Mouse (Mus musculus) urinary bladder, postnatal 4 days (tissue): ENCODE results near the gene Zfp697.
A peak's percentile ranks its signal among the peaks of the same experiment; 100 is the strongest.
"Not testable (repeated sequence)": the region's sequence is repeated elsewhere in the genome, so short reads cannot be mapped to it uniquely, and the experiment has no call there.

ENCODE experiments used
- DNase-seq, 2 experiments: peaks; one replicate each; pipeline ENCODE4 v3.0.0; 2021 to 2022; ENCODE audit warnings: low spot score in 2 of 2

The Zfp697 gene

DNA sequence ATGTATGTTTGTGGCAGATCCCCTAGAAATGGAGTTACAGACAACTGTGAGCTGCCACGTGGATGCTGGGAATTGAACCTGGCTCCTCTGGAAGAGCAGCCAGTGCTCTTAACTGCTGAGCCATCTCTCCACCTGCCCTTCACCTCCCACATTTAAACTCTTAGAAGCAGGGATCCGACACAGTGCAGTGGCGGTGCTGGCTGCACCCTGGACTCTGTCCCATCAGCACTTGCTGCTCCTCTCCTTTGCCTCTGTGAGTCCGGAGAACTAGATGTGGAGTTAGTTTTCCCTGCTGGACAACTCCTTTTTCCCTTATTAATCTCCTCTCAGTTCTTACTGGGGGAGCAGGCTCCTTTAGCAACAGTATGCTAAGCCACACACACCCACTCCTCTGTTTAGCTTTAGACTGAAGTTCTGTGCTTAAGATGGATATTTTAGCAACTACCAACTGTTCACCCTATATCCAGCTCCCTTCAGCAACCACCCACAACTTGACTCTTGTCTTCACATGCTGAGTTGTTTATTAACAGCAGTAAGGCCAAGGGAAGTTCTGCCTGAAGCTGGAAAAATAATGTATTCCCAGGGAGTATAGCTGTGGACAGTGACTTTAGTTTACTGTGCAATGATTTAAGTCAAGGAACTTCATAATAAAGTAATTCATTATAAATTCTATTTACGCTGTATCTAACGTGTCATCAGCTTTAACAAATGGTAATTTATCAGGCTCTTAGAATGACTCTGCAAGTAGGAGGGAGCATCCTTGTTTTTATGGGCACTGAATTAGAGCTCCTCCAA is 36.9 kb downstream of the Zfp697 start:
- no peak for DNase-seq

DNA sequence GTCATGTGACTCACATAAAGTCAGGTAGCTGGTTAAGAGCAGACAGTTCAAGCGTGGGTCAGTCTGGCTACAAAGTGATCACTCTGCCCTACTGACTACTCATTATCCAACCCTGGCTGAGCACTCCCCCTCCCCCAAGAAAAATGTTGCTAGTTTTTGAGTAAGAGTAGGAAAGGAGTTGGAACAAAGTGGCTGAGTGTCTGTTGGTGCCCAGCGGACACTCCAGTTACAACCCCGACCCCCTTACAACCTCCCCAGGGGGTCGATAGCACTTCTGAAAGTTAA is 37.5 kb downstream of the Zfp697 start:
- no peak for DNase-seq

GRCm38 (mm10) chr3:98422926-98423325 is 40.7 kb downstream of the Zfp697 start:
- no peak for DNase-seq

DNA sequence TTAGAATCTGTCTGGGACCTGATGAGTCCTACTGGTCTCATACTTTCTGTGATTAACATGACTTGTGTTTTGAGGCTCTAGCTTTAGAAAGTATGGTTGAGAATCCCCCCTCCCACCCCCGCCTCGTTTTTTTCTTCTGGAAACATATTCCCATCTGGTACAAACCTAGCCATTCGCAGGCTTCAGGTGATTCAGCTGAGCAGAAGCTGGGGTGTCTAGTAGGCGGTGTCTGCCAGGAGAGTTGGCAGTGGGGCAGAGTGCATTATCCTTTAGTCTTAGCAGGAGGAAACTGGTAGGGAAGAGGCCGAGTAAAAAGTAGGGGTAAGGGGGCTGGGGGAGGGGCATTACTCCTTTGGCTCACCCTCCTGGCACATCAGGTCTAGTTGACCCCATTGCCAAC is 44.5 kb downstream of the Zfp697 start:
- DNase-seq = no peak

GRCm38 (mm10) chr3:98427260-98427599 is 45.0 kb downstream of the Zfp697 start:
- DNase-seq = no peak

GRCm38 (mm10) chr3:98427600-98428448 is 45.6 kb downstream of the Zfp697 start:
- peak; percentile 58 to 71 for DNase-seq

DNA sequence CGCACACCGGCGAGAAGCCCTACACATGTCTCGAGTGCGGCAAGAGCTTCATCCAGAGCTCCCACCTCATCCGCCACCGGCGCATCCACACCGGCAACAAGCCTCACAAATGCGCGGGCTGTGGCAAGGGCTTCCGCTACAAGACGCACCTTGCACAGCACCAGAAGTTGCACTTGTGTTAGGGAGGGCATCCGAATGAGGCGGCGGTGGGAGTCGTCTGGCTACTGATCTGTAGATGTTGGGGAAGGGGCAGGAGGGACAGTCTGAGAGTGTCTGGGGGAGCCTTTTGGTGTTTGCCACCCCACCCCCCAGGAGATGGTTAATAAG is 46.2 kb downstream of the Zfp697 start:
- no peak for DNase-seq

GRCm38 (mm10) chr3:98428928-98429525 is 46.8 kb downstream of the Zfp697 start:
- no peak for DNase-seq

DNA sequence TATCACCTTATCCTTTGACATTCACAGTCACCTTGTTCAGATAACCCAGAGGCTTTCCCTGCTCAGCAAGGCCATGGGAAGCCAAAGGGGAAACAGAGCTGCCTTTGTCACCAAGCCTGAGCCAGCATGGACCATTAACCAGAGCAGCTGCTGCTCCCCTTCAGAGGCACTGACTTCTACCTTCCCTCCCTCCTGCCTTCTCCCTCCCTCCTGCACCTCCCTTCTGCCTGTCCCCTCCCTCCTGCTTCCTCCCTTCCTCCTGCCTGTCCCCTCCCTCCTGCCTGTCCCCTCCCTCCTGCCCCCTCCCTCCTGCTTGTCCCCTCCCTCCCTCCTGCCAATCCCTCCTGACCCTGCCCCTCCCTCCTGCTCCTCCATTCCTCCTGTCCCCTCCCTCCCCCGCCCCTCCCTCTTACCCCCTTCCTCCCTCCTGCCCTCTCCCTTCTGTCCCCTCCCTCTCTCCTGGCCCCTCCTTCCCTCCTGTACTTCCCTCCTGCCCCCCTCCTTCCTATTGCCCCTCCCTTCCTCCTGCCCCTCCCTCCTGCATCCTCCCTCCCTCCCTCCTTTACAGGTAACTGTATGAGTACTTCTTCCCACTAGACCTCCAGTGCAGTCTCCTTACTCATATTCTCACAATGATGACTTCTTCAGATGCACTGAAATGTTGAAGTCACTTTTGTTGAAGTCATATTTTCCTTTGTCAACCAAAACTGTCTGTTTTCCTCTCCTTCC is 52.0 kb downstream of the Zfp697 start:
- DNase-seq = no peak

GRCm38 (mm10) chr3:98435030-98435429 is 52.8 kb downstream of the Zfp697 start:
- DNase-seq = no peak

- DNase-seq = not testable (repeated sequence)
Measured at GRCm38 (mm10) chr3:98442245-98442644, 60.0 kb downstream of the Zfp697 start.

DNA sequence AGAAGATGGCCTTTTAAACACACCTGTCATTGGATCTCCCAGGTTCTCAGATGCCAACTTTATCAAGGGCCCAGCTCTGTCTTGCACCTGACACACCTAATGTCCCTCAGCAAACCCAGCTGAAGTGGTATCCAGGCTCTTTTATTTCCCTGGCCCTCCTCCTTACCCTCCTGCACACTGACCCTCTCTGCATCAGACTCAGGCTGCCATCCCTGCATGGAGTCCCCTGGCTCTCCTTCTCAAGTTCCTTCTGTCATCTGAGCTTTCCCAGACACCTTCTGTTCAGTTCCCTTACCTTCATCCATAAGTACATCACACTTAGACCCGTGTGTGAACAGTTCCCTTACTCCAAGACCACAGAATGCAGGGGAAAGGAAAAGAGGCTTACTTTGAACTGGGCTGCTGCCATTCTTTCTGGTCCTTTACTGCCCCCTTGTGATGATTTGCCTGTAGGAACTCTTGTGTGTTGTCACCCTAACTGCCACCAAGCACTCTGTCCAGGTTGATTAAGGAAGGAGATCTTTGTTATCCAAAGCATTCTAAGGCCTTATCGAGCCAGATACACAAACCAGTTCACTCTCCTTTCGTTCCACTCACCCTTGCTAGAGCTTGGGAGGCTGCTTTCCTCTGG is 61.0 kb downstream of the Zfp697 start:
- not testable (repeated sequence) for DNase-seq

DNA sequence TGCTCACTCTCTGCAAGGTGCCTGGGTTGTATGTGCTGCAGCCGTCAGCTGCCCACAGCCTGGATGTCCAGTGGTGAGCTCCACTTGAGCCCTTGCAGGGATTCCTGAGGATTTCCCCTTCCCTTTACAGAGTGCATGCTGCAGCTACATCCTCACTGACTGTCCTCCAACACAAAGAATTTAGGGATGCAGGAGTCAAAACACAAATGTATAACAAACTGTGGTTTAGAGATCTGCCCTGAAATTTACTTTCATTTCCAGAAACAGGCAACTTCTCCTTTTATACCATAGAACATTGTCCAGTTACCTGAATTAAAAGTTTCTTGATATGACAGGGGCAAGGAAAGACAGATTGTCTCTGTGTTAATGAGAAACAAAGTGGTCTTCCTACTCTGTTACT is 61.7 kb downstream of the Zfp697 start:
- not testable (repeated sequence) for DNase-seq

DNA sequence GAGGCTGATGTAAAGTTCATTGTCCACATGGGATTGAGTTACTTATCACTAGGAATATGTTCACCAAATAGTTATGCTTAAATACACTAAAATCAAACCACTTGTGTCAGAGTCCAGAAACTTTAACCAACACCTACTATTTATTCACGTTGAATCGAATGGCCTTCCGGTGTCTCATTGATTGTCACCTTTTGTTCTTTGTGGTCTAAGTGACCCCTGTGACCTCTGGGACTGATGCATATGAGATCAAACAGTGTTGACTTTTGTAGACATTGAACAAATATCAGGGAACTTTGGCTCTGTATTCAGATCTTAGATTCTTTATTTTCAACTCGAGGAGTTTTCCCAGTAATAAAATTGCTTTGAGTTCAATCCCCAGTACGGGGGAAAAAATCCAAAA is 71.5 kb downstream of the Zfp697 start:
- DNase-seq = not testable (repeated sequence)

DNA sequence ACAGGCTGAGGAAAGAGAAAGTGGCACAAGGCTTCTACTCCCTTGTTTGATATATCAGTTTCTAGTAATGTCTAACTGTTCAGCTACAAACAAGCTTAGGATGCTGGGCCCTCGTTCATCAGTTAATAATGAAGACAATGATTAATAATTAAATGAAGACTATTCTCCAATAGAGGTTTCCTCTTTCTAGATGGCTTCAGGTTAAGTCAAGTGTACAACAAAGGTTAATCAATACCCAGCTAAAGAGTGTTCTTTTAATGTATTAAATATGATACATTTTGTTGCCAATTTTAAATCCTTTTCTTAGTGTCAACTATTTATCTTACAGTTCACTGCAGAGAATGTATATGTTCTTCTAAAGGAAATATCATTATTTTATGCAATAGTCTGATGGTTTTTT is 74.8 kb downstream of the Zfp697 start, which contains the start of gene Gm4450:
TSS of gene Gm4450 (minus strand) at position 101 of the 400 bp plus-strand sequence.
- not testable (repeated sequence) for DNase-seq

DNA sequence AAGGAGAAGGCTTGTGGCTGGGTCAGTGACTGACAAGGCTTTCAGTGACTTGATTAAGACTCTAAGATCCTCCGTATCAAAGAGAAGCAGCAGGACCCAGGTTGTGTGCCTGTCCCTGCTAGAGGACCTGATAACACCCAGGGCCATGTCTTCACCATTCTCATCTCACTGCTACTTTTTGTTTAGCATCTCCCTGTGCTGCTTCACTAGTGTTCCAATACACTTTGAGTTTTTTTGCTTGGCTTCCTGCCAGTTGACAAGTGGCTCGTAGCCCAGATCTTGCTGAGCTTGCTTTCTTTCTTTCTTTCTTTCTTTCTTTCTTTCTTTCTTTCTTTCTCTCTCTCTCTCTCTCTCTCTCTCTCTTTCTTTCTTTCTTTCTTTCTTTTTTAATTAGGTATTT is 87.1 kb downstream of the Zfp697 start:
- not testable (repeated sequence) for DNase-seq

- DNase-seq = not testable (repeated sequence)
Measured at GRCm38 (mm10) chr3:98471057-98471456, 88.8 kb downstream of the Zfp697 start.

DNA sequence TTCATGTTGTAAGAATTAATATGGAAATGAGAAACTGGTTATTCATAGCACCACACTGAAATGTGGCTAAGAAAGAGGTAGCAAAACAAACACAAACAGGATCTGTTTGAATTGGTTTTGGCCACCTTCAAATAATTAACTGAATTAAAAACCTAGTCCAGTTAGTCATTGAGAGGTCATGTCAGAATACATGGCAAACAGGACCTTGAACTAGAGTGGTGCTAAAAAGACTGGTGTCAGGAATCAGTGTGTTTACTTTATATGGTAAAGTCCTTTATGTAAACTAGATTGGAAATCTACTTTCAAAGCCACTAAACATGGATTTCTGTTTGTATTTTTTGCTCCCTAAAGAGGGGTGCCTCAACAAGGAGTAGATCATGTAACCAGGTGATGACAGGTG is 89.2 kb downstream of the Zfp697 start:
- not testable (repeated sequence) for DNase-seq

DNA sequence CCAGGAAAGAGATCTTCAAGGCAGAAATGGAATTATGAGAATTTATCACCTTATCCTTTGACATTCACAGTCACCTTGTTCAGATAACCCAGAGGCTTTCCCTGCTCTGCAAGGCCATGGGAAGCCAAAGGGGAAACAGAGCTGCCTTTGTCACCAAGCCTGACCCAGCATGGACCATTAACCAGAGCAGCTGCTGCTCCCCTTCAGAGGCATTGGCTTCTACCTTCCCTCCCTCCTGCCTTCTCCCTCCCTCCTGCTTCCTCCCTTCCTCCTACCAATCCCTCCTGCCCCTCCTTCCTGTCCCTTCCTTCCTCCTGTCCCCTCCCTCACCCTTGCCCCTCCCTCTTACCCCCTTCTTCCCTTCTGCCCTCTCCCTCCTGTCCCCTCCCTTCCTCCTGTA is 111.9 kb downstream of the Zfp697 start:
- not testable (repeated sequence) for DNase-seq

DNA sequence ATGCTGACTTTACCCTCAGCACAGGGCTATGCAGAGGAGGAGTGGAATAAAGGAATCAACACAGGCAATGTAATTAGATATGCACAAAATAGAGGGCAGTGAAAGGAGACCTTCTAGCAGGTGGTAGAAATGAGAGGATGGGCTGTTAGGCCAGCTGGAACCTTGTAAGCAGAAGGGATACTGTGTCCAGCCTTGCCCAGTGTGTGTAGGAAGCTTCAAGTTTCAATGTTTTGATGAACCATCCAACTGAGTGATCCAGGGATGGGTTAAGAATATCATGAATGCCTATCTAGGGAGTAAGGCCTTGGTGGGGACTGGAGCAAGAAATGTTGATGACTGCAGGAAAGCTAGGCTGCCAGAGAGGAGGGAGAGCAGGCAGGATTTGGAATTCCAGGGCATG is 112.8 kb downstream of the Zfp697 start:
- DNase-seq = not testable (repeated sequence)

- not testable (repeated sequence) for DNase-seq
Measured at GRCm38 (mm10) chr3:98496762-98497161, 114.5 kb downstream of the Zfp697 start.

DNA sequence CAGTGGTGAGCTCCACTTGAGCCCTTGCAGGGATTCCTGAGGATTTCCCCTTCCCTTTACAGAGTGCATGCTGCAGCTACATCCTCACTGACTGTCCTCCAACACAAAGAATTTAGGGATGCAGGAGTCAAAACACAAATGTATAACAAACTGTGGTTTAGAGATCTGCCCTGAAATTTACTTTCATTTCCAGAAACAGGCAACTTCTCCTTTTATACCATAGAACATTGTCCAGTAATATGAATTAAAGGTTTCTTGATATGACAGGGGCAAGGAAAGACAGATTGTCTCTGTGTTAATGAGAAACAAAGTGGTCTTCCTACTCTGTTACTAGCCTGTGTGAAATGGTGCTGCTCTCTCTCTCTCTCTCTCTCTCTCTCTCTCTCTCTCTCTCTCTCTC is 115.1 kb downstream of the Zfp697 start:
- DNase-seq = not testable (repeated sequence)
